Mouse (Mus musculus) olfactory bulb, adult 2 months (tissue): ENCODE data around the gene Traf5. TPM values are rescaled to one million over a fixed set of nuclear protein-coding genes. Genes with fewer than 3 reads are reported as not detected.

Experiments used
- H3K27ac ChIP-seq: fragments of 200-500 bp; 2 replicates; pipeline ENCODE4 v1.5.1; 2012; ENCODE audit warnings: low read depth, low read length; ENCODE audit not compliant: insufficient read depth
- H3K4me1 ChIP-seq: fragments of 200-500 bp; 2 replicates; pipeline ENCODE4 v1.6.1; 2012; ENCODE audit warnings: low read length; ENCODE audit not compliant: control insufficient read depth, insufficient read depth
- H3K4me3 ChIP-seq: fragments of 200-500 bp; 2 replicates; pipeline ENCODE4 v1.5.1; 2012; ENCODE audit warnings: mild to moderate bottlenecking, low read depth, low read length, moderate library complexity; ENCODE audit not compliant: insufficient read depth
- CTCF ChIP-seq: fragments of 200-500 bp; IDR thresholded peaks from 2 replicates; pipeline ENCODE4 v1.5.1; 2012; ENCODE audit warnings: low read depth, mild to moderate bottlenecking, low read length, moderate library complexity; ENCODE audit not compliant: insufficient read depth
- POLR2A ChIP-seq: fragments of 200-500 bp; IDR thresholded peaks from 2 replicates; pipeline ENCODE4 v1.6.1; 2012; ENCODE audit warnings: mild to moderate bottlenecking, low read depth, low read length, moderate library complexity; ENCODE audit not compliant: insufficient read depth
- WGBS: fragments of 180-500 bp; shearing (Covaris S2); methylation state at CpG from one replicate; pipeline ENCODE4 v1.1.7; 2018; 5-methylcytosine and 5-hydroxymethylcytosine counted together
- polyA plus RNA-seq: library from polyadenylated mRNA; stranded (reverse); fragments of >200 nt; gene quantifications from 2 replicates; pipeline ENCODE4 v1.2.4, GENCODE M21; 2012; ENCODE audit warnings: low replicate concordance; ENCODE audit not compliant: missing spikeins, insufficient read depth, insufficient read length

Gene Traf5
- polyA plus RNA-seq, 1 experiment: not detected

DNA sequence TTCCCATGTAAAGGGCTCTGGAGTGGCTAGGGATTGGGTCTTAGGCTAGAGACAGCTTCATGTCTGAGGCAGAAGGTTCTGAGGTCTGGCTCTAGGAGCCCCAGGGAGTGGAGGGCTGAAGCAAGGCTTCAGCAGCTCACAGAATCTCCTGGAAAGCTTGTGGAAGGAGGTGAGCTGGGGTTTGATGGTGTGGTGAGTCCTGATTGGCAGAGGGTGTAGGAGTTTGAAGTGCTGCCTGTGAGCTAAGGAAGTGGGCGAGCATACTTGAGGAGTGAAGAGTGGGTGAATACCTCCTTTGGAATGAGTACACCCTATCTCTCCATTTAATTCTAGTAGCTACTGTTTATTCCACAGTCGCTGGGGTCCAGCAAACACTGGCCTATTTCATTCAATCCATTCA, 141.7 kb downstream of the Traf5 start:
- Histone ChIP-seq H3K4me3 (no peak overlapping the region), H3K4me1 (peaks cover 7% of the 10 kb centered on the region), H3K27ac (no peak overlapping the region)
- 75% methylated on average over 2 of the region's 2 CpGs for WGBS
- TF ChIP-seq POLR2A (no peak), CTCF (no peak)

DNA sequence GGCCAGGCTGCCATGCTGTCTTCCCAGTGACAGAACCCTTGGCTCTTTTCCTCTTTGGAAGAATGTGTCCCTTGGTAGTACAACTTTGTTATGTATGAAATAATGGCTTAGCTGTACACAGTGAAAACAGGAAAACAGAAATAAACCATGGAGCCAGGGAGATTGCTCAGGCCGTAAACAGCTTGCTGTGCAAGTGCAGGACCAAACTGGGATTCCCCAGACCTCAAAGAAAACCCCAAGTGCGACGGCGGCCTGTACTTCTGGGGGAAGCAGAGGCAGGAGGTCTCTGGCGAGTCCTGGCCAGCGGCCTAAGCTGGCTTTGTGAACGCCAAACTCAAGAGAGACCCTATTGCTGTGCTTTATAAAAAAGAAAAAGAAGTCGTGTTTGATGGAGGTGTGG, 143.8 kb downstream of the Traf5 start:
- peaks cover 7% of the 10 kb centered on the region for H3K4me1 ChIP-seq
- no peak overlapping the region for H3K27ac ChIP-seq
- H3K4me3 ChIP-seq: no peak overlapping the region
- TF ChIP-seq CTCF: no peak
- TF ChIP-seq POLR2A: no peak
- WGBS: 81% methylated on average over 8 of the region's 8 CpGs

DNA sequence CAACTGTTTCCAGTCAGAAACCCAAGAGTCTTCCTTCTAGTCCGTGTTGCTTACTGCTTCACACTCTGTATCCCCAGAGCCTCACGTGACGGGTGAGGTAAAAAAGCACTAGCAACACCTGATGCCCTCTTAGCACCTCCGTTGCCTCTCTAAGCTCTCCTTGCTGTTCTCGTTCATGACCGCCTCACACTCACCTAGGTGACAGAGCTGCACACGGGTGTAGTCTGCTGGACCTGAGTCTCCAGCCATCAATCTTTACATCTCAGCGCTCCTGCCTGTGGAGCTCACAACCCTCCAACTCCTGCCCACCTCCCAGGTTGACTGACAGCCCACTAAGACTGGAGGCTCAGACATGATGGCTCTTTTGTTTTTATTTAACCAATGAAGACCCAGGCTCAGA, 144.6 kb downstream of the Traf5 start:
- TF ChIP-seq POLR2A: no peak
- no peak for TF ChIP-seq CTCF
- no peak overlapping the region for H3K4me3 ChIP-seq
- no peak overlapping the region for H3K27ac ChIP-seq
- peaks cover 5% of the 10 kb centered on the region for H3K4me1 ChIP-seq
- WGBS: 75% methylated on average over 8 of the region's 8 CpGs

Other genes starting within 250 kb of the Traf5 start
- gene Slc30a1, start 185.8 kb downstream of the Traf5 start, polyA plus RNA-seq: not detected in 2 replicates
- not detected in 2 replicates for gene Rd3, start 115.2 kb downstream of the Traf5 start, polyA plus RNA-seq
- gene Rcor3, start 45.5 kb upstream of the Traf5 start, polyA plus RNA-seq: not detected in 2 replicates
- 88.6 TPM in 1 of 2 replicates, not detected in the other for gene Kcnh1, start 98.2 kb upstream of the Traf5 start, polyA plus RNA-seq